Mouse (Mus musculus): ENCODE measurements around the gene Abl1. TPM values are rescaled to one million over a fixed set of nuclear protein-coding genes. Genes with fewer than 3 reads are reported as not detected.
A peak's percentile ranks its signal among the peaks of the same experiment; 100 is the strongest.

Gene Abl1
- polyA plus RNA-seq, 1 experiment from 2014 or later: 14.5 TPM

DNA sequence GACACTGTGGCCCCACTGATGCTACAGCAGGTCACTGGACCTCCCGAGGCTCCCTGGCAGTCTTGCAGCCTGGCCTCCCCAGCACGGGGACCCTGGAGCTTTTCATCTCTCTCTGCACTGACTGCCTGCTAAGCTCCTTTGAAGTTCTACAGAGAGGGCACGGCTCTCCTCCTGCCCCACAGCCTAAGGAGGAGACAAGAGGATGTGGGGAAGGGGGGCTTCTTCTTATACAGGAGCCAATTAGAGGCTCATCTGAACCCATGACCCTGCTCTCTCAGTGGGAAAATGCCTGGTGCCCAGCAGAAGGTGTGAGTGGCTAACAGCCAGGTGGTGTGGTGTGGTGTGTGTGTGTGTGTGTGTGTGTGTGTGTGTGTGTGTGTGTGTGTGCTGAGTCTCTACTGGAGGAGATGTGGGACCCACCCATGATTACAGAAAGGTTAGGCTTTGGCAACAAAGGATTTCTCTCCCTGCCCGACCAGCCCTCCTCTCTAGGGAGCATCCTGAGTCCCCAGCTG, 140.2 kb downstream of the Abl1 start:
- Histone ChIP-seq H3K27ac (ENCODE audit: low read depth, low read length) (peak overlapping the region; percentile 36; the same call in 1 of the 2 replicates), H3K9ac (replicated peaks; ENCODE audit: low read depth, low read length) (no peak overlapping the region), H3K4me1 (ENCODE audit: control insufficient read depth, insufficient read depth, low read length) (peaks cover 13% of the 10 kb centered on the region), H3K36me3 (ENCODE audit: control insufficient read depth, insufficient read depth, low read length) (no peaks in the 10 kb centered on the region), H3K4me2 (ENCODE audit: low read depth, low read length) (no peak overlapping the region), H3K9me3 (ENCODE audit: control insufficient read depth, low read length) (no peaks in the 10 kb centered on the region), H3K4me3 (ENCODE audit: low read depth, low read length) (no peak overlapping the region), H3K27me3 (ENCODE audit: control insufficient read depth, insufficient read depth, low read length) (no peaks in the 10 kb centered on the region)
- WGBS: 7% methylated on average over 4 of the region's 4 CpGs
- ATAC-seq (ENCODE audit: low read depth): no peak

DNA sequence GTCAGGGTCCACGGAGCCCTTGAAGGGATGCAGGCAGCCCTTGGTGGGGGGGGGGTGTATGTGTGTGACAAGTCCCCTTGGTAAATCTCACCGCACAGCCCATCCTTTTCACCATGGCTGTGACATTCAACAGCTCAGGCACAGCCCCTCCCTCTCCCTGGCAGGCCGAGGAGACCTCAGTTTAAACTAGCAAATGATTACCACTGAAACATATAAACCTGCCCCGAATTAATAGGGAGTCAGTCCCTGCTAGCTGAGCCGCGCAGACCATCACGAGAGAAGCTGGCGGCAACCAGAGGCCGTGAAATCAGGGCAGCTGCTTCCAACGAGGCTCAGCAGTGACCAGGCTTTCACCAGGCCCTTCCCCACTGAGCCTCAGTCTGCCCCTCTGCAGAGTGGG, 147.9 kb downstream of the Abl1 start:
- H3K4me1 ChIP-seq (ENCODE audit: control insufficient read depth, insufficient read depth, low read length): 0 out of 2 replicates have a peak, but pooled peaks cover 5% of the 10 kb centered on the region
- no peaks in the 10 kb centered on the region for H3K36me3 ChIP-seq (ENCODE audit: control insufficient read depth, insufficient read depth, low read length)
- no peak overlapping the region for H3K4me2 ChIP-seq (ENCODE audit: low read depth, low read length)
- no peaks in the 10 kb centered on the region; the same call in 1 of the 2 replicates for H3K27me3 ChIP-seq (ENCODE audit: control insufficient read depth, insufficient read depth, low read length)
- WGBS: 37% methylated on average over 10 of the region's 10 CpGs
- no peak overlapping the region for H3K27ac ChIP-seq (ENCODE audit: low read depth, low read length)
- no peak overlapping the region for H3K9ac ChIP-seq (replicated peaks; ENCODE audit: low read depth, low read length)
- no peak for ATAC-seq (ENCODE audit: low read depth)
- H3K9me3 ChIP-seq (ENCODE audit: control insufficient read depth, low read length): no peaks in the 10 kb centered on the region
- no peak overlapping the region for H3K4me3 ChIP-seq (ENCODE audit: low read depth, low read length)

DNA sequence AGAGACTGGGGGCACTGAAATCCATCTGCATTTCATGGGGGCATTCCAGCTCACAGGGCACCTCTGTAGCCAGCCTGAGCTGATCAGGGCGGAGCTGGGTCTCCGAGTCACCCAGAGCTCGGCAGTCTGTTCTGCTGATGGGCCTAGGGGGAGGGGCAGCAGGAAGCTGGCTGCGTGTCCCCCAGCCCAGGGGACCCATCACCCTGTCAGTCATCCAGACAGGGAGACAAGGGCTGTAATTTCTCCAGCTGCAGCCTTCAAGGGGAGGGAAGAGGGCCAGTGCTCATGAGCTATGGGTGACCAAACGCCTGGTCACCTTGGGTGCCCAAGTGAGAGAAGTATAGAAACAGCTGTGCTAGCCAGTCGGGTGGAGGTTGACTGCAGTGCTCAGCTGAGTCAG, 148.8 kb downstream of the Abl1 start:
- no peaks in the 10 kb centered on the region for H3K9me3 ChIP-seq (ENCODE audit: control insufficient read depth, low read length)
- H3K36me3 ChIP-seq (ENCODE audit: control insufficient read depth, insufficient read depth, low read length): no peaks in the 10 kb centered on the region
- 0 out of 2 replicates have a peak, but pooled peaks cover 6% of the 10 kb centered on the region for H3K4me1 ChIP-seq (ENCODE audit: control insufficient read depth, insufficient read depth, low read length)
- H3K4me2 ChIP-seq (ENCODE audit: low read depth, low read length): no peak overlapping the region
- no peak overlapping the region for H3K27ac ChIP-seq (ENCODE audit: low read depth, low read length)
- H3K9ac ChIP-seq (replicated peaks; ENCODE audit: low read depth, low read length): no peak overlapping the region
- 21% methylated on average over 6 of the region's 6 CpGs for WGBS
- no peak overlapping the region for H3K4me3 ChIP-seq (ENCODE audit: low read depth, low read length)
- no peak for ATAC-seq (ENCODE audit: low read depth)
- no peaks in the 10 kb centered on the region; the same call in 1 of the 2 replicates for H3K27me3 ChIP-seq (ENCODE audit: control insufficient read depth, insufficient read depth, low read length)

DNA sequence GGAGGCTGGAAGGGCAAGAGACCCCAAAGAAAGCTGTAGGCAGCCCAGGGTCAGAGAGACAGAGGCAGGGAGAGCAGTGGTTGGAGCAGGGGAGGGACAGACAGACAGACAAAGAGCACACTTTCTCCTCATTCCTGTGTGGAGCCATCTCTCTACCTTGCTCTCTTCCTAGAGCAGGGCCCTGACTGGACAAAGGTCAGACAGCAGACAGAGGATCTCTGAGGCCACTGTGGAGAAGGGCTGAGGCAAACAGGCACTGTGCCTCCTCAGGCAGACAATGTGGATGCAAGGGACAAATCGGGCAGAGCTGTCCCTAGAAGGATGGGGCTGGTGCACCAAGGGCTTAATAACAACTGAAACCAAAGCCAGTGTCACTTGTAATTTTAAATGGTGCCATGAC, 150.7 kb downstream of the Abl1 start:
- no peaks in the 10 kb centered on the region for H3K36me3 ChIP-seq (ENCODE audit: control insufficient read depth, insufficient read depth, low read length)
- ATAC-seq (ENCODE audit: low read depth): no peak
- H3K4me3 ChIP-seq (ENCODE audit: low read depth, low read length): no peak overlapping the region
- no peaks in the 10 kb centered on the region for H3K9me3 ChIP-seq (ENCODE audit: control insufficient read depth, low read length)
- 46% methylated on average over 1 of the region's 1 CpGs for WGBS
- H3K27me3 ChIP-seq (ENCODE audit: control insufficient read depth, insufficient read depth, low read length): peaks cover 5% of the 10 kb centered on the region; the same call in 1 of the 2 replicates
- 0 out of 2 replicates have a peak, but pooled peaks cover 6% of the 10 kb centered on the region for H3K4me1 ChIP-seq (ENCODE audit: control insufficient read depth, insufficient read depth, low read length)
- no peak overlapping the region for H3K9ac ChIP-seq (replicated peaks; ENCODE audit: low read depth, low read length)
- no peak overlapping the region for H3K4me2 ChIP-seq (ENCODE audit: low read depth, low read length)
- no peak overlapping the region for H3K27ac ChIP-seq (ENCODE audit: low read depth, low read length)

DNA sequence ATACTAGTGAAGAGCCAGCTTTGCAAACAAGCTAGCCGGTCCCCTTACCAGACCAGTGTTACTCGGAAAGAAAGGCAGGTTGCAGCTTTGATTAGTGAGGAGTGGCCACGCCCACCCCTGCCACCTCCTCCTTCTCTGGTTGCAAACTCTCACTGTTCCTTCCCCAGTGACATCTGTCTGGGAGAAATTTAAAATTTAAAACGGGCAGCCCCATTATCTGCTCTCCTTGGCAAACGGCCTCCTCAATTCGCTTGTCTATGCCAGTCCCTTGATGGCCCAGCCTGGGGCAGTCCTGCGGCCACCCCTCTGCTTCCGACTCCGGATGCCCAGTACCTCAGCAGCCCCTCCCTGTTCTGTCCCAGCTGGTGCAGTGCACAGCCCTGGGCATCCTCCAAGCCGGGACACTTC, 156.6 kb downstream of the Abl1 start:
- 5% methylated on average over 10 of the region's 10 CpGs for WGBS
- no peak overlapping the region for H3K4me3 ChIP-seq (ENCODE audit: low read depth, low read length)
- H3K27me3 ChIP-seq (ENCODE audit: control insufficient read depth, insufficient read depth, low read length): peaks cover 24% of the 10 kb centered on the region
- peak; percentile 64; the same call in 1 of the 2 replicates for ATAC-seq (ENCODE audit: low read depth)
- peak overlapping the region; percentile 14; the same call in 1 of the 2 replicates for H3K4me2 ChIP-seq (ENCODE audit: low read depth, low read length)
- H3K4me1 ChIP-seq (ENCODE audit: control insufficient read depth, insufficient read depth, low read length): peaks cover 27% of the 10 kb centered on the region
- no peak overlapping the region for H3K27ac ChIP-seq (ENCODE audit: low read depth, low read length)
- H3K9me3 ChIP-seq (ENCODE audit: control insufficient read depth, low read length): no peaks in the 10 kb centered on the region
- no peak overlapping the region for H3K9ac ChIP-seq (replicated peaks; ENCODE audit: low read depth, low read length)
- no peaks in the 10 kb centered on the region for H3K36me3 ChIP-seq (ENCODE audit: control insufficient read depth, insufficient read depth, low read length)

DNA sequence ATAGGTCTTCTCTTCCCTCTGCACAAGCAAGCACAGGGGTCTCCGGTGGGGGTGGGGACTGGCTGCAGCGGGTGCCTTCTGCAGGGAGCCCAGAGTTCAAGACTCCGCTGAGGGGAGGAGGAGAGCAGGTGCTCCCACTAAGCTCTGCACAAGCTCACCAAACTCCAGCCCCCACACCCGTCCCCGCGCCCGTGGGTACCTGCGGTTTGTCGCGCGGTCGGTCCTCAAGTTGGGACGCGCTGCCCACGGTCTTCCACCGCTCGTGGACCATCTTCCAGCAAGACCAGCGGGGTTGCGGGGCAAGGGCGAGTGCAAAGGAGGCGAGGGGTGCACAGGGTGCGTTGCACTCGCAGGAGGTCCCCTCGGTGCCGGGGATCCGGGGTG, 157.3 kb downstream of the Abl1 start:
- Histone ChIP-seq H3K27ac (ENCODE audit: low read depth, low read length) (no peak overlapping the region), H3K4me1 (ENCODE audit: control insufficient read depth, insufficient read depth, low read length) (peaks cover 30% of the 10 kb centered on the region), H3K4me3 (ENCODE audit: low read depth, low read length) (peak overlapping the region; percentile 48), H3K9ac (replicated peaks; ENCODE audit: low read depth, low read length) (peak overlapping the region; percentile 51), H3K4me2 (ENCODE audit: low read depth, low read length) (peak overlapping the region; percentile 89), H3K36me3 (ENCODE audit: control insufficient read depth, insufficient read depth, low read length) (no peaks in the 10 kb centered on the region), H3K9me3 (ENCODE audit: control insufficient read depth, low read length) (no peaks in the 10 kb centered on the region), H3K27me3 (ENCODE audit: control insufficient read depth, insufficient read depth, low read length) (peaks cover 24% of the 10 kb centered on the region)
- no peak; the same call in 1 of the 2 replicates for ATAC-seq (ENCODE audit: low read depth)
- under 1% methylated on average over 26 of the region's 26 CpGs for WGBS

DNA sequence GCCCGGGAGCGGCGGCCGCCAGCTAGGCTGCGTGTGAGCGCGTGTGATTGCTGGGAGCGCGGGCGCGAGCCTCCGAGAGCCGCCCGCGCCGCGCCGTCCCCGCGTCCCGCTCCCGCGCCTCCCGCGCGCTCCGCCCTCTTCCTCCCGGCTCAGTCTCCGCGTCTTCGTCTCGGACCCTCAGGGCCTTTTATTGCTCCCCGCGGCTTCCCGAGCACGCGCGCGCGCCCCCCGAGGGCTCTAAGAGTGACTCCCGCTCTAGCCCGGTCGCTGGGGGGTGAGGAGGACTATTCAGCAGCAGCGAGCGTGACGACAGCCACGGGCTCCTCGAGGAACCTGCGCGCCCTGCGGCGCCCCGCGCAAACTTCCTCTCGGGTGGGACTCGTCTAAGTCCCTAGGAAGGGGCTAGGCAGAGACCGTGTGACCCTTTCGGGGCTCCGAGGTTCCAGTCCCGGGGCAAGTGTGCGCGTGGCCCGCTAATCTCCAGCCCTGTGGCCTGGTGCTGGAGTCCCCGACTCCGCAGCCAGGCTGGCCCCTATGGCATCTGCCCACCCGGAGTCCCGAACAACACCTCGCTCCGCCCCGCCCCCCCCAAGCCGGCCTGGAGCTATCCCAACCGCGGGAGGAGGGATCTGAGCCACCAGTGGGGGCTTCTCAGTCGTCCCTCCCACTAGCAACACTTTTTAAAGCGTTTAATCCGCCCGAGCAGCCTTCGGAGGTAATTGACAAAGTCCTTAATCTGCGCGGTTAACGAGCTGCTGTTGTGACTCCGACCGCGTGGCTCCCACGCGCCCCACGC, 157.9 kb downstream of the Abl1 start, which contains the start of gene Fibcd1:
Gene Fibcd1, minus strand, starts transcription at position 110 of the 796 bp plus-strand sequence.
- WGBS: under 1% methylated on average over 77 of the region's 88 CpGs
- Histone ChIP-seq H3K27me3 (ENCODE audit: control insufficient read depth, insufficient read depth, low read length) (peaks cover 24% of the 10 kb centered on the region), H3K9ac (replicated peaks; ENCODE audit: low read depth, low read length) (peak within 1 kb of the TSS; percentile 51), H3K4me3 (ENCODE audit: low read depth, low read length) (peak within 1 kb of the TSS; percentile 48), H3K36me3 (ENCODE audit: control insufficient read depth, insufficient read depth, low read length) (no peaks in the 10 kb centered on the region), H3K4me1 (ENCODE audit: control insufficient read depth, insufficient read depth, low read length) (peaks cover 25% of the 10 kb centered on the region), H3K9me3 (ENCODE audit: control insufficient read depth, low read length) (no peaks in the 10 kb centered on the region), H3K27ac (ENCODE audit: low read depth, low read length) (no peak within 1 kb of the TSS), H3K4me2 (ENCODE audit: low read depth, low read length) (peak within 1 kb of the TSS; percentile 89)
- peak; percentile 26; the same call in 1 of the 2 replicates for ATAC-seq (ENCODE audit: low read depth)

DNA sequence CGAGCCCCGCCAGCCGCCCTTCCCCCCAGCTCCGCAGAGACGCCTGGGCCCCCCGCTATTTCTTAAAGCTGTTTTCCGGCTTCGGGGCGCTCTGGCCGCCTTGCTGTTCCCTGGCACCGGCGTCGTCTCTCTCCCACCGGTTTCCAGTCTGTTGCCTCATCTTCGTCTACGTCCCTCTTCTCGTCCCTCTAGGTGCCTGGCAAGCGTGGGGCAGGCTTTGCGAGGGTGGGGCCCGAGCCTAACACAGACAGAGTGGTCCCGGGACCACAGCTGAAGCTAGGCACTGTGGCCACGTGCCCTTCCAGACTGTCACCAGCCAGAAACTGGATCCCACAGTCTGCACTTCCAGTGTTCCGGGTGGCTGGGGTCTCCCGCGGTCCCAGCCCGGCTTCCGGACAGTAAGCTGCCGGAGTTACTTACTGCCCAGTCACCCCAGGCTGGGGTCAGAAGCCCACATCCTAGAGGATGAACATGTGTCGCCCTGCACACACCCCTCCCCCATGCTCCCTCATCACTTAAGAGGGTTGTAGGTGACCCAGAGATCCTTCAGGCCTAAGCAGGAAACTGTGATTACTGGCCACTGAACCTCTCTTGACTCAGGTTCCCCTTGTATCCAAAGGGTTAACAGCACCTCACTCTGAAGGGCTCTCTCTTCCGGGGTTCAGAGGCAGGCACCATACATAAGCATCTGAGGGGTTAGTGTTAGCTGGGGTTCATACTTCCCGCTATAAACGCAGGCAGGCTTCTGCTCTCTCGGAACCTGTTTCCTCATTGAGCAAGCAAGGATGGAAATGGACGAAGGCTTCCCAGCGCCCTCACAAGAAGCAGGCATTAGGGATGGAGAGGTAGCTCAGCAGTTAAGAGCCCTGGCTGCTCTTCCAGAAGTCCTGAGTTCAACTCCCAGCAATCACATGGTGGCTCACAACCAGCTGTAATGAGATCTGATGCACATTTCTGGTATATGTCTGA, 158.8 kb downstream of the Abl1 start:
- ATAC-seq (ENCODE audit: low read depth): no peak
- Histone ChIP-seq H3K4me1 (ENCODE audit: control insufficient read depth, insufficient read depth, low read length) (peaks cover 24% of the 10 kb centered on the region), H3K4me3 (ENCODE audit: low read depth, low read length) (peak overlapping the region; percentile 48), H3K9me3 (ENCODE audit: control insufficient read depth, low read length) (no peaks in the 10 kb centered on the region), H3K4me2 (ENCODE audit: low read depth, low read length) (peak overlapping the region; percentile 89), H3K27me3 (ENCODE audit: control insufficient read depth, insufficient read depth, low read length) (peaks cover 24% of the 10 kb centered on the region), H3K36me3 (ENCODE audit: control insufficient read depth, insufficient read depth, low read length) (no peaks in the 10 kb centered on the region), H3K27ac (ENCODE audit: low read depth, low read length) (no peak overlapping the region), H3K9ac (replicated peaks; ENCODE audit: low read depth, low read length) (peak overlapping the region; percentile 51; the same call in 1 of the 2 replicates)
- 4% methylated on average over 35 of the region's 35 CpGs for WGBS
